Mouse (Mus musculus) cerebellum, postnatal 36 days (tissue): ENCODE data around the gene Erbin.
A peak's percentile ranks its signal among the peaks of the same experiment; 100 is the strongest.

Experiments
- DNase-seq, 2 experiments: peaks; one replicate each; pipeline ENCODE4 v3.0.0; 2021 to 2022; ENCODE audit warnings: mixed read lengths in 2 of 2

The Erbin gene

GRCm38 (mm10) chr13:103920261-103920932 is at the start of gene Erbin:
Erbin (minus strand) TSS chr13:103920514.
- DNase-seq, result peak; percentile 33 to 35

- DNase-seq, result no peak
Measured at GRCm38 (mm10) chr13:103969912-103970311, 49.6 kb upstream of the Erbin start.

- no peak for DNase-seq
Measured at GRCm38 (mm10) chr13:103967987-103968386, 47.7 kb upstream of the Erbin start.

- peak; percentile 43 to 44 for DNase-seq
Measured at GRCm38 (mm10) chr13:103966696-103967215, 46.4 kb upstream of the Erbin start.

- no peak for DNase-seq
Measured at GRCm38 (mm10) chr13:103965187-103965586, 44.9 kb upstream of the Erbin start.

GRCm38 (mm10) chr13:103963094-103963493 is 42.8 kb upstream of the Erbin start:
- no peak for DNase-seq

GRCm38 (mm10) chr13:103959841-103960240 is 39.5 kb upstream of the Erbin start:
- no peak for DNase-seq

- no peak for DNase-seq
Measured at GRCm38 (mm10) chr13:103958607-103959123, 38.4 kb upstream of the Erbin start.

GRCm38 (mm10) chr13:103957175-103957940 is 37.0 kb upstream of the Erbin start:
- DNase-seq, result no peak

GRCm38 (mm10) chr13:103955652-103956051 is 35.3 kb upstream of the Erbin start:
- DNase-seq, result no peak

- DNase-seq, result no peak
Measured at GRCm38 (mm10) chr13:103951393-103951792, 31.1 kb upstream of the Erbin start.

- no peak for DNase-seq
Measured at GRCm38 (mm10) chr13:103940796-103941195, 20.5 kb upstream of the Erbin start.

- DNase-seq, result peak in 1 of 2 experiments; percentile 6
Measured at GRCm38 (mm10) chr13:103924586-103924985, 4.3 kb upstream of the Erbin start.

- DNase-seq, result no peak
Measured at GRCm38 (mm10) chr13:103923402-103924065, 3.2 kb upstream of the Erbin start.

- no peak for DNase-seq
Measured at GRCm38 (mm10) chr13:103921831-103922380, 1.6 kb upstream of the Erbin start.

GRCm38 (mm10) chr13:103920933-103921830 is 868 bp upstream of the Erbin start:
- DNase-seq, result peak; percentile 37 to 58

GRCm38 (mm10) chr13:103919956-103920260 is 406 bp downstream of the Erbin start:
- no peak for DNase-seq

- DNase-seq, result peak; percentile 5 to 25
Measured at GRCm38 (mm10) chr13:103919234-103919955, 919 bp downstream of the Erbin start.

GRCm38 (mm10) chr13:103918432-103918831 is 1.9 kb downstream of the Erbin start:
- DNase-seq, result no peak

GRCm38 (mm10) chr13:103914114-103914736 is 6.1 kb downstream of the Erbin start:
- DNase-seq, result no peak

- no peak for DNase-seq
Measured at GRCm38 (mm10) chr13:103912351-103912750, 8.0 kb downstream of the Erbin start.
